Mouse (Mus musculus) ES-Bruce4 (cell line): Measurements from ENCODE around the gene Grik4.

Experiments used
- CTCF ChIP-seq: IDR thresholded peaks from one replicate; pipeline ENCODE4 v1.8.1; 2011; ENCODE audit warnings: low read depth, low read length
- EP300 ChIP-seq: IDR thresholded peaks from 2 replicates; pipeline ENCODE4 v1.6.1; 2011; ENCODE audit warnings: low read depth, low read length; ENCODE audit not compliant: insufficient read depth

GRCm38 (mm10) chr9:42786882-42787281 is 157.4 kb downstream of the Grik4 start:
- TF ChIP-seq CTCF (no peak), EP300 (no peak)
